Mouse (Mus musculus) embryonic facial prominence, embryonic 13.5 days (tissue): ENCODE results near the gene Aff3. TPM values are rescaled to one million over a fixed set of nuclear protein-coding genes. Genes with fewer than 3 reads are reported as not detected.

Experiments
- ATAC-seq: fragments of 200-750 bp; cut with Nextera tagmentation; 2 replicates; pipeline ENCODE4 v1.8.0; 2017; ENCODE audit warnings: low read depth; ENCODE audit not compliant: insufficient number of reproducible peaks, insufficient read depth, low FRiP score, low TSS enrichment
- H3K27ac ChIP-seq: fragments of 300-500 bp; sonication (generic); 2 replicates; pipeline ENCODE4 v1.5.1; 2015; ENCODE audit warnings: moderate library complexity, mild to moderate bottlenecking, inconsistent platforms
- H3K27me3 ChIP-seq: fragments of 300-500 bp; sonication (generic); 2 replicates; pipeline ENCODE4 v1.6.1; 2015; ENCODE audit warnings: mild to moderate bottlenecking, inconsistent platforms
- H3K36me3 ChIP-seq: fragments of 300-500 bp; sonication (generic); 2 replicates; pipeline ENCODE4 v1.6.1; 2015; ENCODE audit warnings: mild to moderate bottlenecking, inconsistent platforms
- H3K4me1 ChIP-seq: fragments of 300-500 bp; sonication (generic); 2 replicates; pipeline ENCODE4 v1.6.1; 2015; ENCODE audit warnings: inconsistent platforms
- H3K4me2 ChIP-seq: fragments of 300-500 bp; sonication (generic); 2 replicates; pipeline ENCODE4 v1.6.1; 2015; ENCODE audit warnings: moderate library complexity, mild to moderate bottlenecking, inconsistent platforms
- H3K4me3 ChIP-seq: fragments of 300-500 bp; sonication (generic); 2 replicates; pipeline ENCODE4 v1.5.1; 2015; ENCODE audit warnings: mild to moderate bottlenecking, inconsistent platforms
- H3K9ac ChIP-seq: fragments of 300-500 bp; sonication (generic); 2 replicates; pipeline ENCODE4 v1.6.1; 2015; ENCODE audit warnings: mild to moderate bottlenecking, inconsistent platforms
- H3K9me3 ChIP-seq: fragments of 300-500 bp; sonication (generic); 2 replicates; pipeline ENCODE4 v1.6.1; 2016; ENCODE audit warnings: inconsistent platforms
- WGBS: fragments of 180-500 bp; shearing (Covaris S2); methylation state at CpG from one replicate; pipeline ENCODE4 v1.1.7; 2015; ENCODE audit warnings: mixed read lengths; 5-methylcytosine and 5-hydroxymethylcytosine counted together
- polyA plus RNA-seq: library from polyadenylated mRNA; unstranded; fragments of >200 nt; fragmentation: Nextera tagmentation; extraction: Ambion mirVana; gene quantifications from 2 replicates; pipeline ENCODE4 v1.2.1, GENCODE M21; 2015

Aff3 gene
- polyA plus RNA-seq, 1 experiment from 2014 or later: 12.0 TPM

DNA sequence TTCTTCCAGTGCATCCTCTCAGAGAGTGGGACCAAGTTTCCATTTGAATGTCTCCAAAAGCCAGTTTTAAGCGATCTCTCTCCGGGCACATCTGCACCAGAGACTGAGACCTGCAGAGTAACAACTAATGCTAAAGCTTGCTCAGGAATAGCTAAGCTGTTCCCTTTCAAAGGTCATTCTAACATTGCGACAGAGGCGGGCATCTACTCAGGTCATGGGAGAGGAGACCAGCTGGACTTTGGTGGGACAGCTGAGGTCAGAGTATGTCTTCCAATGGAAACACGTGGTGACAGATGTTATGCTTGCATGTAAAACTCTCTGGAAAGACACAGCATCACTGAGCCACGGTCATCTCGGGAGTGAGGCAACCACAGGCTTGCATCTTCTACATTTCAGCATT lies 488.7 kb downstream of the Aff3 start:
- Histone ChIP-seq H3K4me2 (no peak overlapping the region), H3K9me3 (no peaks in the 10 kb centered on the region), H3K4me1 (no peaks in the 10 kb centered on the region; the same call in 1 of the 2 replicates), H3K36me3 (peaks cover 38% of the 10 kb centered on the region), H3K27ac (no peak overlapping the region), H3K4me3 (no peak overlapping the region), H3K9ac (no peak overlapping the region), H3K27me3 (no peaks in the 10 kb centered on the region)
- WGBS: 93% methylated on average over 7 of the region's 7 CpGs
- no peak for ATAC-seq

DNA sequence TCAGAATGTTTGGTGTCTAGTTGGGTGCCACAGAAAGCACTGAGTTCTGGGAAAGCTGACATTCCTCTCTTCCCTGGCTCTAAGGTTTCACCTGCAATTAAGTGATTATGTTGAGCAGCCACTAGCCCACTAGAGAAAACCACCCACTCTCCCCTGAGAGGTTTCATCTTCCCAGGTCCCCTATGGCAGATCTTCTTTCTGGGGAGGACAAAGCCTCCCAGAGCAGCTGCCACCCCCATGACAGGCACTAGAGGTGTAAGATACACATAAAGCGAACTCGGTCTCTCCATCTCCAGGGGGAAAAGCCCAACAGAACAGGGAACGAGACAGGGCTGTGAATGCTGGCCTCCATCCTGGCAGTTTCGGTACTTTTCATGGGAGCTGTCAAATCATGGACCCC lies 492.9 kb downstream of the Aff3 start:
- no peak overlapping the region for H3K9ac ChIP-seq
- WGBS: 85% methylated on average over 4 of the region's 4 CpGs
- no peaks in the 10 kb centered on the region; the same call in 1 of the 2 replicates for H3K4me1 ChIP-seq
- ATAC-seq: no peak
- no peak overlapping the region for H3K4me3 ChIP-seq
- peaks cover 6% of the 10 kb centered on the region for H3K36me3 ChIP-seq
- no peaks in the 10 kb centered on the region for H3K27me3 ChIP-seq
- no peaks in the 10 kb centered on the region for H3K9me3 ChIP-seq
- no peak overlapping the region for H3K27ac ChIP-seq
- no peak overlapping the region for H3K4me2 ChIP-seq

DNA sequence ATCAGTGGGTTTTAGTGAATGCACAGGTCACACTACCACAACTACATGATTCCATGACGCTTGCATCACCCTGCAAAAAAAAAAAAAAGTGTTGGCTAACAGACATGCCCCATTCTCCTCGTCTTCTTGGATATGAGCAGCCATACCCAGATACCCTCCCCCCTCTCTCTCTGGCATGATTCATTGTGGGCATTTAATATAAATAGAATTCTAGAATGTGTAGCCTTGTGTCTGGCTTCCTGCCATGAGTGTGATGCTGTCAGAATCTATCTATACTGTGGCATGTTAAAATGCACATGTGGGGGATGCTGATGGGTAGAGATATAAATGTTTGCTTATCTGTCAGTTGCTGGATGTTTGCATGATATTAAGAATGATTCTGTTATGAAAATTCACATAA lies 499.1 kb downstream of the Aff3 start:
- Histone ChIP-seq H3K4me1 (no peaks in the 10 kb centered on the region), H3K36me3 (no peaks in the 10 kb centered on the region), H3K4me2 (no peak overlapping the region), H3K9me3 (no peaks in the 10 kb centered on the region), H3K27me3 (no peaks in the 10 kb centered on the region), H3K9ac (no peak overlapping the region), H3K4me3 (no peak overlapping the region), H3K27ac (no peak overlapping the region)
- no peak for ATAC-seq
- 55% methylated on average over 2 of the region's 2 CpGs for WGBS

DNA sequence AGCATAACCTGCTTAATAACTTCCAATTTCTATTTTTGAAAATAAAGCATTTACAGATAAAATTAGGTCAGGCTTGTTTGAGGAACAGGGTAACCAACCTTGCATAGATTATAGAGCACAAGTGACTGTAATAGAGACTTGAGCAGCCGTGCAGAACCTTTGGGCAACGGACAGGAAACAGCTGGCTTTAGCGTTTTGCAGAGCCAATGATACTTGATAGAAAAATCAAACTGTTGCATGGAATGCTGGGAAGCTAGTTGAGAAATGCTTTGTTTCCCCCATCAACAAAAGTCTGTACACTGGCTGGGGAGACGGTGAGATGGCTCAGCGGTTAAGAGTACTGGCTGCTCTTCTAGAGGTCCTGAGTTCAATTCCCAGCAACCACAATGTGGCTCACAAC lies 514.7 kb downstream of the Aff3 start:
- Histone ChIP-seq H3K4me3 (no peak overlapping the region), H3K9me3 (no peaks in the 10 kb centered on the region), H3K9ac (no peak overlapping the region), H3K27me3 (no peaks in the 10 kb centered on the region), H3K36me3 (no peaks in the 10 kb centered on the region), H3K4me2 (no peak overlapping the region), H3K4me1 (no peaks in the 10 kb centered on the region), H3K27ac (no peak overlapping the region)
- WGBS: 81% methylated on average over 5 of the region's 5 CpGs
- ATAC-seq: no peak

DNA sequence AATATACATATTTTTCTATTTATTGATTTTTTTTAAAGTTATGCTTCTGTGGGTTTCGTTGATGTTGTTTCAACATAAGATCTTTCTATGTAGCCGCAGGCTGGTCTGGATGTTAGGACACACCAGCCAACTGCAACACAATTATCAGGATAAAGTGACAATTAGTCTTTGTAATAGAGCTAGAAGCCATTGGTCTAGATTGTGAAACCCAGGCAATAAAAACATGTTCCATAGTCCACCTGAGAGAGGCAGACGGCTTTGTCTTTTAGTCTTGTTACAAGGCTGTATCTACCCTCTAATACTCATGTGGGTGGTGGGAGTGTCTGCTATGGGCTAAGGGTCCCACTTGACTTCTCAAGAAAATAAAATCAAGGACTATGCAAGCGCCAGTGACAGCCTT lies 518.7 kb downstream of the Aff3 start:
- Histone ChIP-seq H3K9me3 (no peaks in the 10 kb centered on the region), H3K27ac (no peak overlapping the region), H3K4me3 (no peak overlapping the region), H3K4me2 (no peak overlapping the region), H3K9ac (no peak overlapping the region), H3K27me3 (no peaks in the 10 kb centered on the region), H3K36me3 (no peaks in the 10 kb centered on the region), H3K4me1 (no peaks in the 10 kb centered on the region)
- WGBS: 92% methylated on average over 4 of the region's 4 CpGs
- no peak for ATAC-seq

DNA sequence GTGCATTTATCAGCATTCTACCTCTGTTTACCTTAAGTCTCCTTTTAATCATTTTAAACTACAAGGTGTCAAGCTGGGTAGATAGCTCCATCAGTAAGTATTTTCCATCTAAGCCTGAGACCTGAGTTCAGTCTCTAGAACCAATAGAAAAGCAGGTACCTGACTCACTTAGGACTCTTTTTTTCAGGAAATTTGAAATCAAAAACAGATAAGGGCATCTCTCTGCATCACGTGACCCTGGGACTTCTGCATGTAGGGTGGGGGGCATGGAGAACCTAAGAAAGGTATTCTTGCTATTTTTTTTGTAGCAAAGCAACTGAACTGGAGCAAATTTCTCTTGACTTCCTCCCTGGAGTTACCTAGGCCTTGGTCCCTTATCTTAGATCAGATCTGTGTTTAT lies 523.4 kb downstream of the Aff3 start:
- ATAC-seq: no peak
- no peak overlapping the region for H3K4me2 ChIP-seq
- WGBS: 74% methylated on average over 1 of the region's 1 CpGs

DNA sequence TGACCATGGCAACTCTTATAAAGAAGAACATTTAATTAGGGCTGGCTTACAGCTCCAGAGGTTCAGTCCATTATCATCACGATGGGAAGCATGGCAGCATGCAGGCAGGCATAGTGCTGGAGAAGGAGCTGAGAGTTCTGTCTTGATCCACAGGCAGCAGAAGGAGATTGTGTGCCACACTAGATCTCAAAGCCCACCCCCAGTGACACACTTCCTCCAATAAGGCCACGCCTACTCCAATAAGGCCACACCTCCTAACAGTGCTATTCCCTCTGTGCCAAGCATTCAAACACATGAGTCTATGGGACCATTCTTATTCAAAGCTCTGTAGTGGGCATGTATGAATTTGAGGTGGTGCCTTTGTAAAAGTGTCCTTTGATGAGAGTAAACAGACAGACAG lies 523.8 kb downstream of the Aff3 start:
- Histone ChIP-seq H3K4me1 (no peaks in the 10 kb centered on the region), H3K9ac (no peak overlapping the region), H3K4me2 (no peak overlapping the region), H3K27me3 (no peaks in the 10 kb centered on the region), H3K27ac (no peak overlapping the region), H3K9me3 (no peaks in the 10 kb centered on the region), H3K36me3 (no peaks in the 10 kb centered on the region), H3K4me3 (no peak overlapping the region)
- ATAC-seq: no peak
- WGBS: 68% methylated on average over 2 of the region's 2 CpGs

More for the DNA sequence above, 523.4 kb downstream of the Aff3 start:
- Histone ChIP-seq H3K27me3 (no peaks in the 10 kb centered on the region), H3K36me3 (no peaks in the 10 kb centered on the region), H3K9ac (no peak overlapping the region), H3K4me3 (no peak overlapping the region), H3K4me1 (no peaks in the 10 kb centered on the region), H3K9me3 (no peaks in the 10 kb centered on the region), H3K27ac (no peak overlapping the region)

DNA sequence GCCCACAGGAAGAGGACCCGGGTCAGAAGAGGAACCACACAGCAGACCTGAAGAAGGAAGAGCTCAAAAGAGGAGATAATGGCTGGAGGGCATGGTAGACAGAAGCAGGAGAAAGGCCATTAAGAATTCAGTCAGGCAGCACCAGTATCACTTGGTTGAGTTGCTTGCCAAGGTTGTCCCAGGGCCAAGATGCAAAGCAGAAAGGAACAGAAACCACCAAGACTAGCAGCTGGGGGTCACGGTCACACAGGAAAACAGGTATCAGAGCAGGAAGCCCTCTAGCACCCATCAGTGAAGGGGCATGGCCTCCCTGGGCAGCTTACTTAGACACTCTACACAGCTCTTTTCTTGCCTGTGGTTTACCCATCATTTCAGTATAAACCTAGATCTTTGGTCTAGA lies 525.4 kb downstream of the Aff3 start:
- Histone ChIP-seq H3K36me3 (no peaks in the 10 kb centered on the region), H3K9me3 (no peaks in the 10 kb centered on the region), H3K4me1 (no peaks in the 10 kb centered on the region), H3K27ac (no peak overlapping the region), H3K9ac (no peak overlapping the region), H3K4me3 (no peak overlapping the region), H3K27me3 (no peaks in the 10 kb centered on the region), H3K4me2 (no peak overlapping the region)
- ATAC-seq: no peak
- 82% methylated on average over 2 of the region's 2 CpGs for WGBS

DNA sequence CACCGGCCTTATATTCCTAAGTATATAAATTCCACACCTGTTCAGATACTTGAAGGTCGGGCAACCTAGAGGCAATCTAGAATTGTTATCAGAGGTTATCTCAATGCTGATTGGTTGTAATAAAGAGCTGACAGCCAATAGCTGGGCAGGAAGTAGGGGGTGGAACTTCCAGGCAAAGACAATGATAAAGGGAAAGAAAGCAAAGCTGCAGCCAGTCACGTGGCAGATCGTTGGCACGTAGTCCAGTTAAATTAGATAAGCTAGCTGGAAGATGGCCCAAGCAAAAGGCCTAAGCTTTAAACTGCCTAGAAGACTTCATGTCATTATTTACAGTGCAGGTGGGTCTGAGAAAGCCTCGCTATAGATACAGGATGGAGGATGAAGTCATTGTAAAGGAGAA lies 531.8 kb downstream of the Aff3 start:
- no peak overlapping the region for H3K4me2 ChIP-seq
- ATAC-seq: no peak
- no peaks in the 10 kb centered on the region for H3K36me3 ChIP-seq
- H3K9ac ChIP-seq: no peak overlapping the region
- no peaks in the 10 kb centered on the region for H3K27me3 ChIP-seq
- no peak overlapping the region for H3K27ac ChIP-seq
- peaks cover 10% of the 10 kb centered on the region for H3K4me1 ChIP-seq
- no peaks in the 10 kb centered on the region for H3K9me3 ChIP-seq
- WGBS: 75% methylated on average over 6 of the region's 6 CpGs
- no peak overlapping the region for H3K4me3 ChIP-seq

DNA sequence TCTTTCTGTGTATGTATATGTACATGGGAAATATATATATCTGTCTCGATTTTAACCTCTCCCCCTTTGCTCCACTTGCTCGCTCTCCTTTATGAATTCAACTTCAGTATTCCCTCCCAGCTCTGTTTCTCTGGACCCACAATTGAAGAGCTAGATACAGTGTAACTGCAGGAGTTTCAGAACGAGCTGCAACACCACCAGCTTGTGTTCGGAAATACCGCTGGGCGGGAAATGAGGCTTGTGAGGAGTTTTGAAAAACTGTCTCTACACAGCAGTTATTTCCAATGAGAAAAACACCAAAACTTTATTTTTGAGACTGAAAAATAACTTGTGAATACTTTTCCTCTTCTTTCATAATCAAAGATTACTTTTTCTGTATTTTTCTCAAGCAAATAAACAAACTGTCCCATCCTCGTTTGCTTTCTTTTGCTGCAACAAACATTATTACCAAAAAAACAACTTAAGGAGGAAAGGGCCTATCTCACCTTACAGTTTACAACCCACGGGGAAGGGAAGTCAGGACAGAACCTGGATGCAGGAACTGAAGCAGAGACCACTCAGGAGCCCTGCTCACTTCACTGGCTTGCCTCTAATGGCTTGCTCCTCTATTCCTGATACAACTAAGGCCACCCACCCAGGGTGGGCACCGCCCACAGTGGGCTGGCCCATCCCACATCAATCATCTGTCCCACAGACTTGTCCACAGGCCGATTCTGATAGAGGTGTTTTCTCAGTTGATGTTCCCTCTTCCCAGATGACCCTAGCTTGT lies 533.9 kb downstream of the Aff3 start:
- H3K27ac ChIP-seq: peak overlapping the region; percentile 89; the same call in 1 of the 2 replicates
- no peaks in the 10 kb centered on the region for H3K9me3 ChIP-seq
- no peaks in the 10 kb centered on the region for H3K36me3 ChIP-seq
- H3K9ac ChIP-seq: no peak overlapping the region
- no peaks in the 10 kb centered on the region for H3K27me3 ChIP-seq
- H3K4me3 ChIP-seq: no peak overlapping the region
- no peak overlapping the region; the same call in 1 of the 2 replicates for H3K4me2 ChIP-seq
- no peak for ATAC-seq
- WGBS: 55% methylated on average over 10 of the region's 10 CpGs
- H3K4me1 ChIP-seq: peaks cover 16% of the 10 kb centered on the region

DNA sequence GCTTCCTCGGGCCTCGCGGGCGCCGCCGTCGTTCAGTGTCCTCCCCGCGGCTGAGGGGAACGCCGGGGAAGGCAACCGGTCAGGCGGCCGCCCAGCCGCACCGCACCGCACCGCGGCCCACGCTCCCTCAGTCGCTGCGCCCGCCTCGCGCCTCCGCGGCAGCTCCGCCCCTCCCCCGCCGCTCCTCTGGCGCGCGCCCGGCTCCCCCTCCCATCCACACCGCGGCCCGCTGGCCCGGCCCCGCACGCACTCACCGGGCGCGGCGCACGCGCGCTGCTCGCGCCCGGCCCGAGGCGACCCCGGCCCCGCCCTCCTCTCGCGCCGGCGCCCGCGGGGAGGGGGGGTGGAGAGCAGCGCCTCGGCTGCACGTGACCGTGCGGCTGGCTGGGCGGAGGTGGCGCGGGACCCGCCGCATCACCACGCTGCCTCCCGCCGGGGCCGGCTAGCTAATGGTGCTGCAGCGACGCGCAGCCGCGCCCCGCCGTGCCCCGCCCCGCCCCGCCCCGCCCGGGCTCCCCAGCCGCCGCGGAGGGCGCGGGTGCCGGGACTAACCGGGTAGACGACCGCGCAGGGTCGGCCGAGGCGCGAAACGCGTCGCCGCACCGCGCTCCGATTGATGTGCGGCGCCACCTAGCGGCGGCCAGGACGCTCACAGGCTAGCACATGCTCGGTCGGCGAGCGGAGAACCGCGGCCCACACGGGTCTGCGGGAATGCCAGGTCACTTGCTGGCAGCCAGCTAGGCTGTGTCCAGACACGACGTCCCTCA lies 535.1 kb downstream of the Aff3 start, which contains the start of gene Rev1:
Gene Rev1, minus strand, starts transcription at position 301 of the 767 bp plus-strand sequence.
- WGBS: under 1% methylated on average over 59 of the region's 122 CpGs
- peak; percentile 95 for ATAC-seq
- Histone ChIP-seq H3K4me1 (peaks cover 16% of the 10 kb centered on the region), H3K4me2 (peak within 1 kb of the TSS; percentile 86), H3K4me3 (peak within 1 kb of the TSS; percentile 82), H3K9me3 (no peaks in the 10 kb centered on the region), H3K9ac (peak within 1 kb of the TSS; percentile 90), H3K27ac (peak within 1 kb of the TSS; percentile 89), H3K36me3 (no peaks in the 10 kb centered on the region), H3K27me3 (no peaks in the 10 kb centered on the region)
